8 mouse cellular contexts compared by ENCODE assay signal in genomic region chr3:40893816-40894258, GRCm38 (mm10). TPM values are rescaled to one million over a fixed set of nuclear protein-coding genes. Genes with fewer than 3 reads are reported as not detected.
DNase-seq lines count a peak whose midpoint lies in the region; ATAC-seq and TF ChIP-seq lines count a peak whose summit lies in the region.
"Not testable (repeated sequence)": the region's sequence is repeated elsewhere in the genome, so short reads cannot be mapped to it uniquely, and the experiment has no call there.

No protein-coding gene starts in this region.

- ATAC-seq in G1E (ENCODE audit: extremely low read depth, insufficient number of reproducible peaks, low FRiP score, poor library complexity, severe bottlenecking), result peak; percentile 94
- ATAC-seq in forebrain, postnatal 0 days, result peak; percentile 99
- peak; percentile 100 for ATAC-seq in lung, embryonic 15.5 days (ENCODE audit: borderline replicate concordance, extremely low read depth, low FRiP score, low TSS enrichment)

- not testable (repeated sequence) for H3K4me1 ChIP-seq in G1E (ENCODE audit: insufficient read depth, low read depth, low read length); forebrain, postnatal 0 days (ENCODE audit: insufficient read depth); lung, embryonic 15.5 days

- not testable (repeated sequence) for H3K9me3 ChIP-seq in G1E (replicated peaks); forebrain, postnatal 0 days (ENCODE audit: low read length); lung, embryonic 15.5 days

- H3K27me3 ChIP-seq in G1E (ENCODE audit: insufficient read depth, low read length); forebrain, postnatal 0 days (ENCODE audit: insufficient read depth, low read length); lung, embryonic 15.5 days: not testable (repeated sequence)

- peak overlapping the region; percentile 55 for H3K4me2 ChIP-seq in forebrain, postnatal 0 days (ENCODE audit: low read depth)
- peak overlapping the region; percentile 83 for H3K4me2 ChIP-seq in lung, embryonic 15.5 days

- WGBS in forebrain, postnatal 0 days, result 2% methylated on average over 38 of the region's 38 CpGs
- WGBS in lung, embryonic 15.5 days, result under 1% methylated on average over 34 of the region's 38 CpGs

- H3K36me3 ChIP-seq in G1E (replicated peaks); forebrain, postnatal 0 days (ENCODE audit: insufficient read depth); lung, embryonic 15.5 days: not testable (repeated sequence)

- peak overlapping the region; percentile 78 for H3K4me3 ChIP-seq in G1E (ENCODE audit: low read depth, low read length)
- H3K4me3 ChIP-seq in forebrain, postnatal 0 days (ENCODE audit: low read depth, low read length), result peak overlapping the region; percentile 50
- H3K4me3 ChIP-seq in lung, embryonic 15.5 days, result peak overlapping the region; percentile 55

- peak overlapping the region; percentile 65 for H3K9ac ChIP-seq in forebrain, postnatal 0 days
- peak overlapping the region; percentile 57 for H3K9ac ChIP-seq in lung, embryonic 15.5 days

- peak; percentile 80 for DNase-seq in G1E (ENCODE audit: low spot score)
- peak; percentile 98 to 99 for DNase-seq in cerebellum, adult 18-20 months
- DNase-seq in forebrain, postnatal 0 days, result peak; percentile 97
- peak; percentile 99 for DNase-seq in heart, postnatal 4 days
- DNase-seq in layer of hippocampus, adult 8-10 months (ENCODE audit: low spot score in 2 of 2), result peak; percentile 99
- peak; percentile 99 for DNase-seq in ovary, adult 18-20 months (ENCODE audit: low spot score)
- peak; percentile 98 for DNase-seq in thymus, postnatal 0 days (ENCODE audit: low spot score)

- peak overlapping the region; percentile 50; the same call in 1 of the 2 replicates for H3K27ac ChIP-seq in forebrain, postnatal 0 days (ENCODE audit: low read depth, low read length)
- peak overlapping the region; percentile 66 for H3K27ac ChIP-seq in lung, embryonic 15.5 days

- not testable (repeated sequence) for TF ChIP-seq CTCF in G1E (IDR thresholded peaks at IDR 0.05; ENCODE audit: low read depth, low read length)
- peak; percentile 82 for TF ChIP-seq CTCF in forebrain, postnatal 0 days (IDR thresholded peaks at IDR 0.05; ENCODE audit: low read depth)

RNA-seq across cellular contexts. Expression of gene 1700034I23Rik, which starts 8.5 kb away (rescaled TPM):
- not detected in 2 replicates for total RNA-seq in G1E (2014; fragmentation: Nextera tagmentation)
- total RNA-seq in G1E (2017), result 0.22 TPM in 1 of 2 replicates, not detected in the other
- polyA plus RNA-seq in G1E (2012), result not detected in 2 replicates
- total RNA-seq in forebrain, postnatal 0 days (2014; rRNA removed), result 0.52 TPM in 1 of 2 replicates, not detected in the other
- 0.10 and 0.17 TPM in 2 replicates for polyA plus RNA-seq in forebrain, postnatal 0 days (2015; fragmentation: Nextera tagmentation; extraction: Ambion mirVana)
- under 1 TPM in 1 of 2 experiments, not detected in 1; 0.14 TPM for total RNA-seq in heart, postnatal 4 days (2021)
- under 1 TPM in 1 of 4 experiments, not detected in 3; 0.26 TPM for total RNA-seq in layer of hippocampus, adult 8-10 months (2022)
- 0.10 and 0.28 TPM in 2 replicates for polyA plus RNA-seq in lung, embryonic 15.5 days (2015; fragmentation: Nextera tagmentation; extraction: Ambion mirVana)
- 0.05 and 0.17 TPM in 2 replicates for polyA plus RNA-seq in thymus, postnatal 0 days (2015; fragmentation: Nextera tagmentation; extraction: Ambion mirVana)

RNA-seq across cellular contexts. Expression of gene Abhd18, which starts 47.1 kb away (rescaled TPM):
- total RNA-seq in G1E (2014; fragmentation: Nextera tagmentation) (23.7 and 27.6 TPM in 2 replicates), G1E (2017) (24.6 and 29.1 TPM in 2 replicates)
- 1.3 and 1.5 TPM in 2 replicates for polyA plus RNA-seq in G1E (2012)
- 11.0 and 11.5 TPM in 2 replicates for total RNA-seq in forebrain, postnatal 0 days (2014; rRNA removed)
- 2.2 and 4.4 TPM in 2 replicates for polyA plus RNA-seq in forebrain, postnatal 0 days (2015; fragmentation: Nextera tagmentation; extraction: Ambion mirVana)
- total RNA-seq in heart, postnatal 4 days (2021), result 10 to 100 TPM; 28.9 to 33.0 TPM
- total RNA-seq in layer of hippocampus, adult 8-10 months (2022), result 10 to 100 TPM; 12.1 to 13.3 (median 12.9) TPM
- polyA plus RNA-seq in lung, embryonic 15.5 days (2015; fragmentation: Nextera tagmentation; extraction: Ambion mirVana), result 6.5 and 6.8 TPM in 2 replicates
- 8.5 and 12.5 TPM in 2 replicates for polyA plus RNA-seq in thymus, postnatal 0 days (2015; fragmentation: Nextera tagmentation; extraction: Ambion mirVana)

RNA-seq across cellular contexts. Expression of gene Mfsd8, which starts 47.2 kb away (rescaled TPM):
- total RNA-seq in G1E (2014; fragmentation: Nextera tagmentation) (23.5 and 26.3 TPM in 2 replicates), G1E (2017) (7.0 and 7.3 TPM in 2 replicates)
- 0.83 and 1.3 TPM in 2 replicates for polyA plus RNA-seq in G1E (2012)
- total RNA-seq in forebrain, postnatal 0 days (2014; rRNA removed), result 19.6 and 21.6 TPM in 2 replicates
- 14.0 TPM in 2 replicates for polyA plus RNA-seq in forebrain, postnatal 0 days (2015; fragmentation: Nextera tagmentation; extraction: Ambion mirVana)
- 10 to 100 TPM; 13.2 to 14.7 TPM for total RNA-seq in heart, postnatal 4 days (2021)
- total RNA-seq in layer of hippocampus, adult 8-10 months (2022), result 10 to 100 TPM; 15.1 to 24.8 (median 20.1) TPM
- 7.7 and 7.8 TPM in 2 replicates for polyA plus RNA-seq in lung, embryonic 15.5 days (2015; fragmentation: Nextera tagmentation; extraction: Ambion mirVana)
- 11.6 and 11.7 TPM in 2 replicates for polyA plus RNA-seq in thymus, postnatal 0 days (2015; fragmentation: Nextera tagmentation; extraction: Ambion mirVana)

RNA-seq across cellular contexts. Expression of gene Larp1b, which starts 55.8 kb away (rescaled TPM):
- total RNA-seq in G1E (2014; fragmentation: Nextera tagmentation) (68.6 and 76.3 TPM in 2 replicates), G1E (2017) (46.2 and 60.7 TPM in 2 replicates)
- 31.1 and 36.0 TPM in 2 replicates for polyA plus RNA-seq in G1E (2012)
- total RNA-seq in forebrain, postnatal 0 days (2014; rRNA removed), result 11.0 and 11.5 TPM in 2 replicates
- polyA plus RNA-seq in forebrain, postnatal 0 days (2015; fragmentation: Nextera tagmentation; extraction: Ambion mirVana), result 2.0 and 2.9 TPM in 2 replicates
- total RNA-seq in heart, postnatal 4 days (2021), result 10 to 100 TPM; 54.3 to 56.0 TPM
- 10 to 100 TPM; 15.0 to 15.8 (median 15.6) TPM for total RNA-seq in layer of hippocampus, adult 8-10 months (2022)
- 3.4 and 3.6 TPM in 2 replicates for polyA plus RNA-seq in lung, embryonic 15.5 days (2015; fragmentation: Nextera tagmentation; extraction: Ambion mirVana)
- polyA plus RNA-seq in thymus, postnatal 0 days (2015; fragmentation: Nextera tagmentation; extraction: Ambion mirVana), result 5.7 and 8.5 TPM in 2 replicates

Comparison
In these comparisons a context has a peak if more than half of its experiments do, and no peak if none do; other contexts are left out.
1. Peak in every context shown above with its lines: DNase-seq, ATAC-seq, H3K4me3 ChIP-seq and H3K27ac ChIP-seq.